In genomic region chr9:120712987-120713386, GRCm38 (mm10) we compare ENCODE assay signal across 22 mouse cellular contexts.
DNase-seq lines count a peak whose midpoint lies in the region; ATAC-seq and TF ChIP-seq lines count a peak whose summit lies in the region.
"Had no signal": no experiment of that assay in that cellular context is flagged by ENCODE, and none has a peak within 500 bp of the region (broad histone marks: within the 10 kb centered on the region; RNA-seq: fewer than 3 reads in every experiment).

No protein-coding gene starts in this region.

- no peaks in the 10 kb centered on the region for H3K36me3 ChIP-seq in kidney, postnatal 0 days (ENCODE audit: insufficient read depth, low read length)
- no peaks in the 10 kb centered on the region for H3K36me3 ChIP-seq in stomach, postnatal 0 days (ENCODE audit: control insufficient read depth, insufficient read depth, low read length)
- H3K36me3 ChIP-seq: embryonic facial prominence, embryonic 12.5 days; heart, embryonic 13.5 days; hindbrain, embryonic 13.5 days; midbrain, embryonic 15.5 days had no signal

- H3K4me2 ChIP-seq in kidney, postnatal 0 days (ENCODE audit: low read length), result no peak overlapping the region
- H3K4me2 ChIP-seq in stomach, postnatal 0 days (replicated peaks; ENCODE audit: low read depth), result no peak overlapping the region
- H3K4me2 ChIP-seq: embryonic facial prominence, embryonic 12.5 days; heart, embryonic 13.5 days; hindbrain, embryonic 13.5 days; midbrain, embryonic 15.5 days had no signal

- no peak overlapping the region for H3K4me3 ChIP-seq in kidney, postnatal 0 days (replicated peaks; ENCODE audit: low read depth, low read length)
- no peak overlapping the region for H3K4me3 ChIP-seq in stomach, postnatal 0 days (ENCODE audit: low read depth, low read length)
- H3K4me3 ChIP-seq: embryonic facial prominence, embryonic 12.5 days; heart, embryonic 13.5 days; hindbrain, embryonic 13.5 days; left cerebral cortex, adult 2 months; megakaryocyte, embryonic 14.5 days; midbrain, embryonic 15.5 days had no signal

- H3K27ac ChIP-seq in kidney, postnatal 0 days, result no peak overlapping the region
- no peak overlapping the region for H3K27ac ChIP-seq in stomach, postnatal 0 days (replicated peaks)
- H3K27ac ChIP-seq: embryonic facial prominence, embryonic 12.5 days; heart, embryonic 13.5 days; hindbrain, embryonic 13.5 days; left cerebral cortex, adult 2 months; midbrain, embryonic 15.5 days had no signal

- DNase-seq in CD4-positive, CD25-positive, alpha-beta regulatory T cell, adult 2 months (ENCODE audit: low read depth, low spot score), result peak; percentile 14
- DNase-seq in kidney, postnatal 0 days (ENCODE audit: low spot score), result no peak
- DNase-seq in kidney, adult 11 months, result no peak
- peak; percentile 16 for DNase-seq in thymus, postnatal 14 days
- no peak for DNase-seq in thymus, postnatal 36 days
- no peak for DNase-seq in stomach, postnatal 0 days (ENCODE audit: low spot score)
- DNase-seq: adrenal gland, adult 8-10 months; cerebellum, adult 9-11 months; kidney, postnatal 14 days; right cerebral cortex, postnatal 14 days; thymus, adult 2 months had no signal

- WGBS in kidney, postnatal 0 days, result 91% methylated on average over 2 of the region's 2 CpGs
- WGBS in stomach, postnatal 0 days, result 98% methylated on average over 2 of the region's 2 CpGs

- no peak for TF ChIP-seq EP300 in stomach, postnatal 0 days (optimal IDR thresholded peaks at IDR 0.05)

- ATAC-seq in CD4-positive, CD25-positive, alpha-beta regulatory T cell, adult 4 months, result no peak
- ATAC-seq in kidney, postnatal 0 days (replicated peaks; ENCODE audit: low FRiP score, low read depth), result no peak
- no peak for ATAC-seq in stomach, postnatal 0 days (ENCODE audit: low FRiP score, low TSS enrichment)
- ATAC-seq in frontal cortex, adult (ENCODE audit: low TSS enrichment), result no peak
- ATAC-seq: forebrain, embryonic 14.5 days; intestine, embryonic 16.5 days; midbrain, embryonic 15.5 days had no signal

- peak; percentile 38; the same call in 1 of the 2 replicates for TF ChIP-seq CTCF in kidney, postnatal 0 days (IDR thresholded peaks at IDR 0.05; ENCODE audit: low read depth)
- TF ChIP-seq CTCF in stomach, postnatal 0 days (IDR thresholded peaks at IDR 0.05; ENCODE audit: low read depth), result peak; percentile 32

- no peak overlapping the region for H3K9ac ChIP-seq in kidney, postnatal 0 days (ENCODE audit: low read depth, low read length)
- no peak overlapping the region for H3K9ac ChIP-seq in stomach, postnatal 0 days (ENCODE audit: low read length)
- H3K9ac ChIP-seq: embryonic facial prominence, embryonic 12.5 days; heart, embryonic 13.5 days; hindbrain, embryonic 13.5 days; midbrain, embryonic 15.5 days had no signal

- H3K9me3 ChIP-seq in kidney, postnatal 0 days (replicated peaks; ENCODE audit: low read length), result no peaks in the 10 kb centered on the region
- H3K9me3 ChIP-seq in stomach, postnatal 0 days (ENCODE audit: control insufficient read depth, low read length), result no peaks in the 10 kb centered on the region
- H3K9me3 ChIP-seq: midbrain, embryonic 15.5 days had no signal

- H3K4me1 ChIP-seq in kidney, postnatal 0 days (replicated peaks; ENCODE audit: insufficient read depth, low read length), result peaks cover 4% of the 10 kb centered on the region; the same call in 1 of the 2 replicates
- no peaks in the 10 kb centered on the region for H3K4me1 ChIP-seq in stomach, postnatal 0 days (replicated peaks; ENCODE audit: control insufficient read depth, insufficient read depth)

- H3K27me3 ChIP-seq in kidney, postnatal 0 days (ENCODE audit: insufficient read depth, low read length), result no peaks in the 10 kb centered on the region
- no peaks in the 10 kb centered on the region for H3K27me3 ChIP-seq in stomach, postnatal 0 days (ENCODE audit: control insufficient read depth, insufficient read depth, low read length)
- H3K27me3 ChIP-seq: CH12.LX; embryonic facial prominence, embryonic 12.5 days; heart, embryonic 13.5 days; midbrain, embryonic 15.5 days had no signal

Comparison
In these comparisons a context has a peak if more than half of its experiments do, and no peak if none do; other contexts are left out.
1. DNase-seq: peak in CD4-positive, CD25-positive, alpha-beta regulatory T cell, adult 2 months (single experiment) and thymus, postnatal 14 days (single experiment); none in kidney, postnatal 0 days (single experiment), kidney, adult 11 months (single experiment), thymus, postnatal 36 days (0 of 2) and stomach, postnatal 0 days (single experiment).